Mouse (Mus musculus) kidney, adult 18-20 months (tissue): ENCODE data around the gene Hbb-bh1.
"Not testable (repeated sequence)": the region's sequence is repeated elsewhere in the genome, so short reads cannot be mapped to it uniquely, and the experiment has no call there.

Source experiments
- DNase-seq: peaks from one replicate; pipeline ENCODE4 v3.0.0; 2021

The Hbb-bh1 gene

DNA sequence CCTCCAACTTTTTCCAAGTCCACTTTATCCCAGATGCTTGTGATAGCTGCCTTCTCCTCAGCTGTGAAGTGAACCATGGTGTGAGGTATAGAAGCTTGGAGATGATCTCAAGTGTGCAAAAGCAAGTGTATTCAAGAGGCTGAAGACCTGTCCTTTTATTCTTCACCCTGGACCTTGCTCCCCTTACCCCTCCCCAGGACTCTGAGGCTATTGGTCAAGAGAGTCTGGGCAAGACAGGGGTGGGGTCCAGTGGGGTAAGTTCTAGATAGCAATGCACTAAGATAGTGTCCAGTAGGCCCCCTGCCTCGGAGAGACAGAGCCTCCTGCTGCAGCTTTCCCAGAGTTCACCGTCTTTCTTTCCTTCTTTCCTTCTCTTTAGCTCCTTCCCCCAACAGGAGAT lies at the start of gene Hbb-bh1:
Hbb-bh1 (minus strand) TSS at position 131 of the 400 bp plus-strand sequence.
- no peak for DNase-seq

GRCm38 (mm10) chr7:103886152-103886551 lies 43.2 kb upstream of the Hbb-bh1 start, which contains the start of gene Olfr66:
Olfr66 (minus strand) TSS chr7:103886252.
- no peak for DNase-seq

- no peak for DNase-seq
Observed at GRCm38 (mm10) chr7:103877093-103877492, 34.1 kb upstream of the Hbb-bh1 start.

GRCm38 (mm10) chr7:103874451-103874850 lies 31.5 kb upstream of the Hbb-bh1 start:
- no peak for DNase-seq

- no peak for DNase-seq
Observed at GRCm38 (mm10) chr7:103873064-103873463, 30.1 kb upstream of the Hbb-bh1 start.

GRCm38 (mm10) chr7:103870667-103871066 lies 27.7 kb upstream of the Hbb-bh1 start:
- no peak for DNase-seq

DNA sequence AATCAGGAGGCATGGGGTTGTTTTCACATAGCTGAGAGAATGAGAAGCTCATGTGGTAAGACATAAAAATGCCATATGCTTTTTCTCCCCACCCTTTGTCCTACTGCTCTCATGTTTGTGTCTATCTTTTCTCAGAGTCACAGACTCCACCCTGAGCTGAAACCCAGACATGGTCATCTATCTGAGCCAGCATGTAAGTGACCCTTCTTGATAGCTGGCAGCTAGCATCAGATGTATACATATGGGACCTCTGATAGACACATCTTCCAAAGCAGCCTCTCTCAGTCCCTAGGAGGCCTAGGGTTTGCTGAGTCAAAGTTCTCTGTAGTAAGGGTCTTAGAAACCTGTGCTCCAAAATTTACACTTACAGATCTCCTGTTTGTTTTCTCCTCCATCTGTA lies 22.8 kb upstream of the Hbb-bh1 start:
- DNase-seq: no peak

GRCm38 (mm10) chr7:103861531-103861930 lies 18.6 kb upstream of the Hbb-bh1 start:
- no peak for DNase-seq

- DNase-seq: no peak
Observed at GRCm38 (mm10) chr7:103860855-103861254, 17.9 kb upstream of the Hbb-bh1 start.

DNA sequence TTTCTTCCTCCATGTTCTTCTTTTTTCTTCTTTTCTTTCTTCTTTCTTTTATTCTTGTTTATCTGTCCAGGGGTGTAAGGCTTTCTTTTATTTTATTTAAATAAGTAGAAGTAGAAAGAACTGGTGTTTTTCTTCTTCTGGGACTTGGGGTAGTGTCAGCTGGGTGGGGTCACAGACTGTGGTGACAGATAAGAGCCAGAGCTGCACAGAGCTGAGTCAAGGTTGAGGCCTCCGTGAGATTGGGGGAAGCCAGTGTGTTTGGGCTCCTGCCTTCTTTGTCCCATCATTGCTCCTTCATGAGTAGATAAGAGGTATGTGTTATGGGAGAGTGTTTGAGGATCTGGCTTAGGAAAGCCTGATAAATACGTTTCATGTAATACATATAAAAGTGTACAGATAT lies 16.1 kb upstream of the Hbb-bh1 start:
- no peak for DNase-seq

DNA sequence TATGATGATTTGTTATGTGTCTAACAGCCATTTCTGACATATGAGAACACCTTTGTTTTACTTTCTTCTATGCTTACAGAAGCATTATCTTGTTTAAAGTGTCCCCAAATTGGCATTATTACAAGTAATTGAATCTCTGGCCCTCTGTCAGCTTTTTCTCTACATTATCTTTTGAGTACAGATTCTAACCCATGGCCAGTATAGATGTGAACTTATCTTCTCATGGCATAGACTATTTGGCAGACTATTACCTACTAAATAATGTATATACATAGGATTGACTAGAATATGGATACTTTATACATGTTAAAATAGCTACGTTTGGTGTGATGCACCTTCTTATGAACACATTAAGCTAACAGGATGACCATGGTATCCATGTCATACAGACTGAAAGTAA lies 11.7 kb upstream of the Hbb-bh1 start:
- DNase-seq: no peak

DNA sequence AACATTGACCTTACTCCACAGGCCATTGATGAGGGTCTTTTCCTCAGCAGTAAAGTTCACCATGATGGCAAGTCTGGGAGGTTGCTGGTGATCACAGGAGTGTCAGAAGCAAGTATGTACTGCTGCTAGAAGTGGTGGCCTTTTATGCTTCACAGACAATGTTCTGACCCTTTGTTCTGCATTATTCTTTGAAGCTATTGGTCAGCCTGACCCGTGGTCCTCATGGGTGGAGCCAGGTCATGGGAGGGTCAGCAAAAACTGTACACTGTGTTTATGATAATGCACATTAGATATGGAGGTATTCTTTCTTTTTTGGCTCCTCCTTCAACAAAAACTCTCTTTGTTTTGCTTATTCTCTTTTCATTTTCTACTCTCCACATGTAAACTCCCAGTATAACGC lies 10.1 kb upstream of the Hbb-bh1 start, which contains the start of gene Hbb-y:
Hbb-y (minus strand) TSS at position 127 of the 400 bp plus-strand sequence.
- DNase-seq: no peak

DNA sequence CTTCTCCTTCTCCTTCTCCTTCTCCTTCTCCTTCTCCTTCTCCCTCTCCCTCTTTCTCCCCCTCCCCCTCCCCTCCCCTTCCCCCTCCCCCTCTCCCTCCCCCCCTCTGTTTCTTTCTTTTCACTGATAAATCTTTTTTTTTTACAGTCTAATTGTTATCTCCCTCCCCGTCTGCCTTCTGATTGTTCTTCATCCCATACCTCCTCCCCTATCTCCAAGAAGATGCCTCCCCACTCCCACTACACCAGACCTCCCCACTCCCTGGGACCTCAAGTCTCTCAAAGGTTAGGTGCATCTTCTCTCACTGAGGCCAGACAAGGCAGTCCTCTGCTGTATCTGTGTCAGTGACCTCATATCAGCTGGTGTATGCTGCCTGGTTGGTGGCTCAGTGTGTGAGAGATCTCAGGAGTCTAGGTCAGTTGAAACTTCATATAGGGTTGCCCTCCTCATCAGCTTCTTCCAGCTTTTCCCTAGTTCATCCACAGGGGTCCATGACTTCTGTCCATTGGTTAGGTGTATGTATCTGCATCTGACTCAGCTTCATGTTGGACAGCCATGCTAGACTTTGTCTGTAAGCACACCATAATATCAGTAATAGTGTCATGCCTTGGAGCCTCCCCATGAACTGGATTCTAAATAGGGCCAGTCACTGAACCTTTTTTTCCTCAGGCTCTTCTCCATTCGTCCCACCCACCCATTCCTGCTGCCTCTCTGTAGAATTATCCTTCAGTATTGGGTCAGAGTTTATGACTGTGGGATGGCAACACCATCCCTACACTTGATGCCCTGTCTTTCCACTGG lies 1.8 kb upstream of the Hbb-bh1 start:
- no peak for DNase-seq

DNA sequence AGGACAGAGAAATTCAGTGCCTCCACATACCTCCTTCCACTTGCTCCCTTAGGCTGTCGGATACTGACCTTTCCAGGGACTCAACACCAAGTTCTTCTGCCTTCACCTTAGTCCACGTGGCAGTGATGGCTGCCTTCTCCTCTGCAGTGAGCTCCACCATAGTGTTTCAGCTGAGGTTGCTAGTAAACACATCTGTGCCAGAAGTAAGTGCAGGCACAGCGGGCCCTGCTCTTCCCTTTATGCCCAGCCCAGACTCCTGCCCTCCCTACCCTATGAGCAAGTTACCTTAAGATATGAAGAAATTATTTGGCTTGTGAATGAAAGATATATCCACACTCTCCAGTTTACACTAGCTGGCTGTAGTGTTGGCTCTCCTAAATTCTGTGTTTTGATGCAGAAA lies 2.7 kb downstream of the Hbb-bh1 start, which contains the start of gene Hbb-bh2:
Hbb-bh2 (minus strand) TSS at position 253 of the 400 bp plus-strand sequence.
- DNase-seq: no peak

GRCm38 (mm10) chr7:103827808-103828207 lies 15.2 kb downstream of the Hbb-bh1 start, which contains the start of gene Hbb-bs:
Hbb-bs (minus strand) TSS chr7:103828096.
- DNase-seq: no peak

DNA sequence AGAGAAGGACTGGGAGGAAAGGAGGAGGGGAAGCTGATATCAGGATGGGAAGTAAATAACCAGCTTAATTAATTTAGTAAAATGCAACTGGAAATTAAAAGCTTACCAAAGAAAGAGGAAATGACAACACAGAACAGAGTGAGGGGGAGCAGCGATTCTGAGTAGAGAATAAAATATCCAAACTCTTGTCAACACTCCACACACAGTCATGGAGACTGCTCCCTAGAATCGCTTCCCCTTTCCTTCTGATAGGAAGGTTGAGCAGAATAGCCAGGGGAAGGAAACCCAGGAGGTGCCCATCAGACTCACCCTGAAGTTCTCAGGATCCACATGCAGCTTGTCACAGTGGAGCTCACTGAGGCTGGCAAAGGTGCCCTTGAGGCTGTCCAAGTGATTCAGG lies 15.8 kb downstream of the Hbb-bh1 start:
- DNase-seq: not testable (repeated sequence)

DNA sequence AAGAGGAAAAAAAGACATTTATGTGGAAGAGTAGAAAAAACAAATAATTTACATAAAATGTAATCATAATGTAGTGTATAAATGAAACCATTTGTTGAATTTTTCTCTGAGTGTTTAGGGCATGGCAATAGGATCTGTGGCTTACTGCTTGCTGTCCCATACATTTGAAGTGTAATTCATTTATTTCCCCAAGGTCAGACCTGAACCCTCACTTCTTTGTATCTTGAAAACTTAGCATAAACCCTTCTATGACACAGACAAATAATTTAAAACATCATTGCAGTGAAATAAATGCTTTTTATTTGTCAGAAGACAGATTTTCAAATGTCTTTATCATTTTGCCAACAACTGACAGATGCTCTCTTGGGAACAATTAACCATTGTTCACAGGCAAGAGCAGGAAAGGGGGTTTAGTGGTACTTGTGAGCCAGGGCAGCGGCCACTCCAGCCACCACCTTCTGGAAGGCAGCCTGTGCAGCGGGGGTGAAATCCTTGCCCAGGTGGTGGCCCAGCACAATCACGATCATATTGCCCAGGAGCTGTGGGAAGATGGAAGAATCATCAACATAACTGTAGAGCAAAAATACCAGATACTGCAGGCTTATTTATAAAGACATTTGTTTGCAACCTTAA lies 16.6 kb downstream of the Hbb-bh1 start:
- DNase-seq: no peak

GRCm38 (mm10) chr7:103825536-103826254 lies 17.3 kb downstream of the Hbb-bh1 start:
- no peak for DNase-seq

DNA sequence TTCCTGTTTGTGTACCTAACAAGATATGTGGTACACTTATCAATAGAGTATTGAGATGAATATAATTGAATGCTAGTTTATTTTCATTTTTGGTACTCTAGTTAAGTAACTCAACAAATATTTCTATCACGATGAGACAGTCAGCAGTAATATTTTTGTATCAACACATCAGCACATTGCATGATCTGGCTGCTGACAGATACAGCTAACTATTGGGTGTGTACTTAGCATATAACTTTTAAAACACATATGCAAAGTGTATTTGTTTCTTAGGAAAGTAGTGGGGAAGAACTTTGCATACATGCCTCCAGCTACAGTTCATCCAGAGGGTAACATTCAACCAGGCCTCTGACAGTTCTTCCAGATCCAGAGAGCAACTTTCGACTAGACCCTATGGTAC lies 18.4 kb downstream of the Hbb-bh1 start:
- no peak for DNase-seq

DNA sequence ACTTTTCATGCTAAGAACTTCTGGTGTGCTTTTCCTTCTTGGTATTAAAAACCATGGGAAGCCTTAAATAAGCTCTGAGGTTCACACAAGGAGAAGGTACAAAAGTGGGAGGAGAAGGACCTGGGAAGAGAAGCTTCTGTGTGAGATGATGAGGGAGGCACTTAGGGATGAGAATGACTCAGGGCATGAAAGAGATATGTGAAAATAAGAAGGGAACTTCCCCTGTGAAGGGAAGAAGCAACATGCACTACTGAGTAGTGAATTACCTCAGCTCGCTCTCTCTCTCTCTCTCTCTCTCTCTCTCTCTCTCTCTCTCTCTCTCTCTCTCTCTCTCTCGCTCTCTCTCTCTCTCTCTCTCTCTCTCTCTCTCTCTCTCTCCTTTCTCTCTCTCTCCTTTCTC lies 27.9 kb downstream of the Hbb-bh1 start:
- DNase-seq: not testable (repeated sequence)

DNA sequence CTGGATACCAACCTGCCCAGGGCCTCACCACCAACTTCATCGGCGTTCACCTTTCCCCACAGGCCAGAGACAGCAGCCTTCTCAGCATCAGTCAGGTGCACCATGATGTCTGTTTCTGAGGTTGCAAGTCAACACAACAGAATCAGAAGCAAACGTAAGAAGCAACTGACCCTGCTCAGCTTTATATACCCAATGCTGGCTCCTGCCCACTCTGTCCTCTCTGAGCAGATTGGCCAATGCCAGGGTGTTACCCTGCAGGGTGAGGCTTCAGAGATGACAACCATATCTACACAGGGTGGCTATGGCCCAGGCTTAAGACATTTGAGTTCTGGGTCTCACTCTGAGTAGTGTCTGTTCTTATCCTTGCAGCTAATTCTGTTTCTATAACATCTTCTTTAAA lies 29.2 kb downstream of the Hbb-bh1 start, which contains the start of gene Hbb-bt:
Hbb-bt (minus strand) TSS at position 231 of the 400 bp plus-strand sequence.
- DNase-seq: no peak

GRCm38 (mm10) chr7:103813152-103813551 lies 29.8 kb downstream of the Hbb-bh1 start:
- not testable (repeated sequence) for DNase-seq

DNA sequence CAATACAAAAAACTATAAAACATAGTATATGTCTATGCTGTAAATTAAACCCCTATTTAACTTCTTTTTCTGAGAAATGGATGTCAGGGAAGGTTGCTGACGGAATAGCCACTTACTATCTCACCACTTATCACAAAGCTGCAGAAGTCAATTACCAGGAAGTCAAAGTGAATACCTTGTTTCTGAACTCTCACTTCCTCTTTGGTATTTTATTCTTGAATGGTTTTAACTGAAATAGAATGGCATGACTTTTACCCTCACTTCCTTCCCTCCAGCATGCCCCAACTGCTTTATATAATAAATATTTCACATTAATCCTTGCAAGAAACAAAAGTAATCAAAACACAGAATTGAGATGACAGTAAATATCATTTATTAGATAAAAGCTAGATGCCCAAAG lies 30.8 kb downstream of the Hbb-bh1 start:
- no peak for DNase-seq
